Mouse (Mus musculus) liver, embryonic 14.5 days (tissue): ENCODE data around the gene Ubxn10.

Source experiments
- CTCF ChIP-seq: IDR thresholded peaks from 2 replicates; pipeline ENCODE4 v1.5.1; 2016; ENCODE audit warnings: antibody characterized with exemption, low read depth, control low read depth
- EP300 ChIP-seq: IDR thresholded peaks from 2 replicates; pipeline ENCODE4 v1.6.1; 2016; ENCODE audit warnings: antibody characterized with exemption, low read depth

DNA sequence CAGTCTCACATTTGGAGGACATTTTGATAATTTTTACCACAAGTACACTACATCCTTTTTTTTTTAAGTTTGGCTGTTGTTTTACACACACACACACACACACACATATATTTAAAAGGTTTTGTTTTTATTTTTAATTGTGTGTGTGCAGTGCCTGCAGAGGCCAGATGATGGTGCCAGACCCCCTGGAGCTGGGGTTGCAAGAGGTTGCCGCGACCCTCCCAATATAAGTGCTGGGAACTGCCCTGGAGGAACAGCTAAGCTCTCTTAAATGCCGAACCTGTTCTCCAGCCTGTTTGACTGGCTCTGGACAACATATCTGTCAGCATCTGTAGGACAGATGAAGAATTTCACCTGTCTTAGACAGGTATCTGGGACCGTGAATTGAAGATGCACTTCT lies 32.8 kb downstream of the Ubxn10 start:
- TF ChIP-seq CTCF = no peak
- no peak for TF ChIP-seq EP300
